Mouse (Mus musculus): ENCODE data around the gene Ifngr2.

DNA sequence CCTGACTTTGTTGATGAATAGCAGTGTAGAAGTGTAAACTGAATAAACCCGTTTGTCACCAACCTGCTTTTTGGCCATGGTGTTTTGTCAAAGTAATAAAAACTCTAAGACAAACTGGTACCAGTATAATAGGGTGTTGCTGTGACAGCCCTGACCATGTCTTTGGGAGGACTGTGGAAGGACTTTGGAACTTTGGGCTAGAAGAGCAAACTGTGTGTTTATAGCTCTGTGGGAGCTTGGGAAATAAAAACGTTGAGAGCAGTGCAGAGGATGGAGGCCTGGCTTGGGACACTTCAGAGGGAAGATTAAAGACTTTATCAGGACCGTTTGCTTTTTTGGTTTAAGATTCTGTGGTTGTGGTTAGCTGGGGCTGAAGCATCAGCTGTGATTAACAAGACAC, 24.2 kb downstream of the Ifngr2 start:
- no peak for TF ChIP-seq POLR2A (IDR thresholded peaks at IDR 0.05; ENCODE audit: control insufficient read depth, low read depth, low read length)
- TF ChIP-seq CTCF (IDR thresholded peaks at IDR 0.05; ENCODE audit: control insufficient read depth, insufficient read depth, insufficient replicate concordance, low read depth, low read length), result no peak

Measured in testis, adult 2 months (tissue).